Mouse (Mus musculus): ENCODE measurements around the gene Mylk.

DNA sequence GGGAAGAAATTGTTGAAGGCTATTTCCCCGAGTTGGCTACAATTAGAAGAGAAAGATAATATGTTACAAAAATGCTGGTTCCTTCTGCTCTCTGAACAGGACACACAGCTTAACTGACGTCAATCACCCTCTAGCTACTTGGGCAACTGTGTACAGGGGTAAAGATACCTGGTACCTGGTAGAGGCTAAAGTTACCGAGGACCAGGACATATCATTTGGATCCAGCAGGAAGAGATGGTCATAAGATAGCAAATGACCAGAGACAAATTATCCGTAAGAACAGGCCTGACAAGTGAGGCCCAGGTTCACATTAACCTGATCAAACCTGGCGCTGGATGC, 276.9 kb downstream of the Mylk start:
- no peak for TF ChIP-seq POLR2A (IDR thresholded peaks at IDR 0.05; ENCODE audit: insufficient read depth, low read depth, low read length)
- no peak for TF ChIP-seq CTCF (IDR thresholded peaks at IDR 0.05; ENCODE audit: insufficient read depth, low read depth, low read length)
